Mouse (Mus musculus) testis, adult 2 months (tissue): ENCODE data around the gene Dnajc30. TPM values are rescaled to one million over a fixed set of nuclear protein-coding genes. Genes with fewer than 3 reads are reported as not detected.
A peak's percentile ranks its signal among the peaks of the same experiment; 100 is the strongest.

Source experiments
- H3K27ac ChIP-seq: fragments of 200-500 bp; 2 replicates; pipeline ENCODE4 v1.5.1; 2012; ENCODE audit warnings: low read depth, low read length; ENCODE audit not compliant: control insufficient read depth, insufficient read depth
- H3K27me3 ChIP-seq: fragments of 200-500 bp; 2 replicates; pipeline ENCODE4 v1.6.1; 2012; ENCODE audit warnings: mild to moderate bottlenecking, low read length, moderate library complexity; ENCODE audit not compliant: control insufficient read depth, insufficient read depth
- H3K36me3 ChIP-seq: fragments of 200-500 bp; 2 replicates; pipeline ENCODE4 v1.6.1; 2012; ENCODE audit warnings: mild to moderate bottlenecking, low read length; ENCODE audit not compliant: control insufficient read depth, insufficient read depth
- H3K4me1 ChIP-seq: fragments of 200-500 bp; 2 replicates; pipeline ENCODE4 v1.6.1; 2012; ENCODE audit warnings: low read length; ENCODE audit not compliant: control insufficient read depth, insufficient read depth
- H3K4me3 ChIP-seq: fragments of 200-500 bp; 2 replicates; pipeline ENCODE4 v1.5.1; 2012; ENCODE audit warnings: low read depth, mild to moderate bottlenecking, low read length, moderate library complexity, mixed read lengths; ENCODE audit not compliant: control insufficient read depth
- CTCF ChIP-seq: fragments of 200-500 bp; IDR thresholded peaks from 2 replicates; pipeline ENCODE4 v1.5.1; 2012; ENCODE audit warnings: low read depth, mild to moderate bottlenecking, inconsistent platforms, low read length, moderate library complexity; ENCODE audit not compliant: control insufficient read depth, insufficient read depth, insufficient replicate concordance
- POLR2A ChIP-seq: fragments of 200-500 bp; IDR thresholded peaks from 2 replicates; pipeline ENCODE4 v1.6.1; 2012; ENCODE audit warnings: low read depth, mild to moderate bottlenecking, inconsistent platforms, low read length, moderate library complexity; ENCODE audit not compliant: control insufficient read depth
- polyA plus RNA-seq: library from polyadenylated mRNA; depleted of rRNA; stranded (reverse); fragments of >200 nt; gene quantifications from 2 replicates; pipeline ENCODE4 v1.2.3, GENCODE M21; 2012

The Dnajc30 gene
- polyA plus RNA-seq, 1 experiment, result 23.4 TPM

GRCm38 (mm10) chr5:135089653-135090052 lies 25.7 kb downstream of the Dnajc30 start, which contains the start of gene Mlxipl:
Gene Mlxipl, plus strand, starts transcription at chr5:135089890.
- Histone ChIP-seq H3K4me1 (peaks cover 8% of the 10 kb centered on the region), H3K36me3 (no peaks in the 10 kb centered on the region), H3K27me3 (no peaks in the 10 kb centered on the region), H3K4me3 (peak within 1 kb of the TSS; percentile 58), H3K27ac (no peak within 1 kb of the TSS)
- TF ChIP-seq CTCF (no peak), POLR2A (no peak)

DNA sequence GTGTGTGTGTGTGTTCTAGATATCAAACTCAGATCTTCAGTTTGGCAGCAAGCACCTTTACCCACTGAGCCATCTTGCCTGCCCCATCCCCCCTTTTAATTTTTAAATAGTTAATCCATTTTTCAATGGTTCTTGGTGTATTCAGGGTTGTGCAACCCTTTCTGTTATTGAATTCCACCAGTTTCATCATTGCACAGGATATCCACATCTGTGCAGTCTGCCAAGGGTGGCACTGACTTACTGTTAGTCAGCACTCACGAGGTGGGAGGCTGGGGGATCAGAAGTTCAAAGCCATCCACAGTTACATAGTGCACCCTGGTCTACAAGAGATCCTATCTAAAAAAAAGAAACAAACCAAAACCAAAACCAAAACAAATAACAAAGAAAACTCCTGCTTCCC lies 37.0 kb downstream of the Dnajc30 start:
- TF ChIP-seq CTCF (no peak), POLR2A (no peak)
- Histone ChIP-seq H3K36me3 (no peaks in the 10 kb centered on the region), H3K4me3 (no peak overlapping the region), H3K27me3 (no peaks in the 10 kb centered on the region), H3K27ac (no peak overlapping the region), H3K4me1 (no peaks in the 10 kb centered on the region)

- H3K4me1 ChIP-seq, result peaks cover 24% of the 10 kb centered on the region
- H3K36me3 ChIP-seq, result no peaks in the 10 kb centered on the region
- H3K27me3 ChIP-seq, result no peaks in the 10 kb centered on the region
- no peak overlapping the region for H3K27ac ChIP-seq
- H3K4me3 ChIP-seq, result no peak overlapping the region
- TF ChIP-seq POLR2A (no peak), CTCF (peak; percentile 30; the same call in 1 of the 2 replicates)
Measured at GRCm38 (mm10) chr5:135103999-135104660, 40.1 kb downstream of the Dnajc30 start.

DNA sequence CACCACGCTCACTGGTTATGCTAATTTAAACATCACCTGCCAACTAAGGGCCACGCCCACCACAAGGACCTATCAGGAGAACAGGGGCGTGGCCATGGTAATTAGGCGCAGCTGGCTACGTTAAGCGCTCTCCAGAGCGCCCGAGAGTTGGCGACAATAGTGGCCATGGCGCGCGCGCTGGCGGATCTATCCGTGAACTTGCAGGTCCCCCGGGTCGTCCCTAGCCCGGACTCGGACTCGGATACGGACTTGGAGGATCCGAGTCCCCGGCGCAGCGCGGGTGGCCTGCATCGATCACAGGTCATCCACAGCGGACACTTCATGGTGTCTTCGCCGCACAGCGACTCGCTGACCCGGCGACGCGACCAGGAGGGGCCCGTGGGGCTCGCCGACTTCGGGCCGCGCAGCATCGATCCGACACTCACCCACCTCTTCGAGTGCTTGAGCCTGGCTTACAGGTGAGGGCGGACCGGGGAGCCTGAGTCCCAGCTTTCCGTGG lies 42.8 kb downstream of the Dnajc30 start:
- H3K36me3 ChIP-seq, result no peaks in the 10 kb centered on the region
- H3K27me3 ChIP-seq, result no peaks in the 10 kb centered on the region
- H3K4me1 ChIP-seq, result peaks cover 24% of the 10 kb centered on the region
- H3K4me3 ChIP-seq, result peak overlapping the region; percentile 84
- 0 out of 2 replicates have a peak overlapping the region, but pooled peaks have one; percentile 10 for H3K27ac ChIP-seq
- no peak for TF ChIP-seq CTCF
- 0 out of 2 replicates have a peak, but pooled peaks have one; percentile 55 for TF ChIP-seq POLR2A

DNA sequence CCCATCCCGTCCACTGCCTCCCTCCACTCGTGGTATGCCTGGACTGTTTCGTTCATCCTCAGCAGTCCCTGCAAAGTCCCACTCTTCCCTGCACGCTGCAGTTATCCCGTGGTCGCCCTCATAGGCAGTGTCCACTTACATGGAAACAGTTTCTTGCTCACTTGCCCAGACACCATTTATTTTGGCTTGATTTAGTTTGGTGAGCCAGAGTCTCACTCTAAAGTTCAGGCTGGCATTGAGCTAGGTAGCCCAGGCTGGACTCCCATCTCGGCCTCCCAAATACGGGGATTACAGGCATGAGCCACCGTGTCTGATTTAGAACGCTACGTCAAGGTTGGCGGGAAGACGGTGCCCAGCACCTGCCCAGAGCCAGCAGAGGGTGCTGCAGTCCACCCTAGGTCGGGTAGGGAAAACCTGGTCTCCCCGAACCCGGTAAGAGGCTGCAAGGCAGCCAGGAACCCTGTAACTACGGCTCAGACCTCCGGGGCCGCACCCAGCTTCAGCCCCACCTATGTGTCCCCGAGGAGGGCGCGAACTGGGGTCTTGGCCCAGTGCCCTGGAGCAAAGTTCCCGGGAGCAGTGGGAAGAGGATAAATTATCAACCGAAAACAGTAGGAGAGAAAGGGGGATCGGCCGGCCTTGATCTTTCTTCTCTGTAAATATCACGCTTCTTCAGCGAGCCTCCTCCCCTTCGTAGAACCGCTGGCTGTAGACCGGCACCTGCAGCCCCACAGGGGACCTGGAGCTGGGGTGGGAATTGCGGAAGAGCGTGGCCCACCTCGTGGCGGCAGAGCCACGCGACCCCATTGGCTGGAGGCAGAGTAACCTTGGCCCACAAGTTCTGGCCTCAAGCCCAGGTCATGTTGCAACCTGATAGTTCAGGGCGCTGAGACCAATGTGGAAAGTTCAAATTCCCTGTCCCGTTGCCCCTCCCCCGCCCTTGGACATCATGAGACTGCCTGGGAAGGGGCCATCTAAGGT lies 43.8 kb downstream of the Dnajc30 start:
- no peaks in the 10 kb centered on the region for H3K27me3 ChIP-seq
- H3K4me3 ChIP-seq, result peak overlapping the region; percentile 84
- peaks cover 24% of the 10 kb centered on the region for H3K4me1 ChIP-seq
- H3K27ac ChIP-seq, result no peak overlapping the region
- no peak for TF ChIP-seq POLR2A
- peak; percentile 48; the same call in 1 of the 2 replicates for TF ChIP-seq CTCF
- no peaks in the 10 kb centered on the region for H3K36me3 ChIP-seq

DNA sequence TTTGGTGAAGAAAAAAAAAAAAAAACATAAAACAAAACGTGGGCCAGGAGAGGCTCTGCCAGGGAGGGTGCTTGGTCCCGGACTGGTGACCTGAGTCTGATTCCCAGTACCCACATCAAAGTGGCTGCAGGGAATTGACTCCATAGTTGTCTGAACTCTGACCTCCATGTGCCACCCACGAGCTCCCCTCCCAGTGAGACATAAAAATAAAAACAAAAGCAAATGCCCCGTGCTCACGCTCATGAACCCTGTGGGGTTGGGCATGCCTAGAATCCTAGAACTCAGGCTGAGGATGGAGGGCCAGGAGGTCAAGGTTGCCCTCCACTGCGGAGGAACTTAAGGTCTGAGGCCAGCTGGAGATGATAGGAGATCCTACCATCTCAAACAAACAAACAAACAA lies 45.0 kb downstream of the Dnajc30 start:
- no peak overlapping the region for H3K27ac ChIP-seq
- H3K4me3 ChIP-seq, result no peak overlapping the region
- H3K4me1 ChIP-seq, result peaks cover 24% of the 10 kb centered on the region
- TF ChIP-seq CTCF (no peak), POLR2A (no peak)
- H3K36me3 ChIP-seq, result no peaks in the 10 kb centered on the region
- no peaks in the 10 kb centered on the region for H3K27me3 ChIP-seq

DNA sequence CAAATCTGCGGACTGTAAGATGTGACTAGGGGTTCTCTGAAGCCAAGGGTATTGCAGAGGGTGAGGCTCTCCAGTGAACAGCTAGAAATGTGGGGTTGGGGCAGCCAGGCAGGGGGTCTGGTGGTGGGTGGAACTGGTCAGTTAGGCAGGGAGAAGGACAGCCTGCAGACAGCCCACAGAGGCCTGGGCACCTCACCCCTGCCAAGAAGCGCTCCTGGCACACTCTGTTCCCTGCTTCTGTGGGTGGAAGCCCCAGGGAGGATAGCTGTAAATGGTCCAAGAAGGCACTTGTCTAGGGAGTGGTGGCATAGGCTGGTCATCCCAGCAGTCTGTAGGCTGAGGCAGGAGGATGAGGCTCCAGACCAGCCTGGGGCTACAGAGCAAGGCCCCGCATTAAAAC lies 45.4 kb downstream of the Dnajc30 start:
- Histone ChIP-seq H3K36me3 (no peaks in the 10 kb centered on the region), H3K4me3 (no peak overlapping the region), H3K27ac (no peak overlapping the region), H3K4me1 (peaks cover 24% of the 10 kb centered on the region), H3K27me3 (no peaks in the 10 kb centered on the region)
- no peak for TF ChIP-seq POLR2A
- no peak for TF ChIP-seq CTCF
